Mouse (Mus musculus): ENCODE results near the gene Olfr70.

DNA sequence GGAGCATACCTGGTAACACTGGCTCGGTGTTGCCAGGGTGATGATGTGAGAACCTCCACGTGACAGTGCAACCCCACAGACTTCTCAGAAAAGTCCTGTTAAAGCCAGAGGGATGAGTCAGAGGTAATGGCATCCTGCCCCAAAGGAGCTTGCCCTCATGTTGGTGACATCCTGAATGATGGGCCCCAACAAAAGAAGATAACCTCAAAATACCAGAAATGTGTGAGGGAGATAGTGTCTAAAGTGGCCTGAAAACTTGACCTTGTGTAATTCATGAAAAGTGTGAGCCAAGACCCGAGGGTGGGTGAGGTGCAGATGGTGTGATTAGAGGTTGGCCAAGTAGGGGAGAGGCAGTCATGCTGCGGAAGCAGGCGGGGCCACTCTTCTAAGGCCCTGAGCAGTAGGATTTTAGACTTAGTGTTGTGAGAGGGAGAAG is 6.8 kb downstream of the Olfr70 start:
- TF ChIP-seq CTCF (IDR thresholded peaks at IDR 0.05; ENCODE audit: extremely low read depth, insufficient read length, insufficient replicate concordance, low read depth, low read length) (no peak), POLR2A (IDR thresholded peaks at IDR 0.05; ENCODE audit: low read depth, low read length) (no peak)

Data from small intestine, adult 2 months (tissue).